Mouse (Mus musculus): ENCODE data around the gene Hist1h2bc. TPM values are rescaled to one million over a fixed set of nuclear protein-coding genes. Genes with fewer than 3 reads are reported as not detected.
A peak's percentile ranks its signal among the peaks of the same experiment; 100 is the strongest.
"Not testable (repeated sequence)": the region's sequence is repeated elsewhere in the genome, so short reads cannot be mapped to it uniquely, and the experiment has no call there.

Hist1h2bc gene
- polyA plus RNA-seq, 1 experiment from 2014 or later: 27.2 TPM

DNA sequence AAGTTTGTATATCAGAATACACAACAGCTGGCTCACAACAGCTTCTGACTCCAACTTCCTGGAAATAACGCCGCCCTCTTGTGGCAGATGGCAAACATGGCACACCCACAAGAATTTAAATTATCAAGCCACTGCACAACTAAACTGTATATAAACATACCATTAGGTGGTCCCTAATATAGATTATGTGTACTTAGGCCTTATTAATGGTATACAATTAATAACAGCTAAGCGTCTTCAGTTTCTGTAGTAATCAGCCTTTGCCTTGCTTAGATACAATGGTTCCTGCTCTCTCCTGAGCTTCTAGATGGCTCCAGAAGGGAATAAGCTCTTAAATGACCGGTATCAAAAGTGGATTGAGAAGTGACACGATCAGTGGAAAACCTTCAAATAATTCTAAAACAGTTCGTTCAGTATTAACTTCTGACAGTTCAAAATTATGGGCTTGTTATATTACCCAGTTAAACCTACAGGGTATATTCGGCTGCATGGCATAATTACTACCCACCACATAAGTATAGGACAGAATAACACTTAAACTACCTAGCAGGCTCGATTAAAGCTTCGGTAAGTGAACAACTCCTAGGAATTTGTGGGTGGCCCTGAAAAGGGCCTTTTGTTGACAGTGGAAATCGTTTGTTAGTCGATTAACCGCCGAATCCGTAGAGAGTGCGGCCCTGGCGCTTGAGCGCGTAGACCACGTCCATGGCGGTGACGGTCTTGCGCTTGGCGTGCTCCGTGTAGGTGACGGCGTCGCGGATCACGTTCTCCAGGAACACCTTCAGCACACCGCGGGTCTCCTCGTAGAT lies 13.7 kb downstream of the Hist1h2bc start:
- peak overlapping the region; percentile 86 for H3K27ac ChIP-seq (ENCODE audit: low read length)
- WGBS: under 1% methylated on average over 22 of the region's 32 CpGs

DNA sequence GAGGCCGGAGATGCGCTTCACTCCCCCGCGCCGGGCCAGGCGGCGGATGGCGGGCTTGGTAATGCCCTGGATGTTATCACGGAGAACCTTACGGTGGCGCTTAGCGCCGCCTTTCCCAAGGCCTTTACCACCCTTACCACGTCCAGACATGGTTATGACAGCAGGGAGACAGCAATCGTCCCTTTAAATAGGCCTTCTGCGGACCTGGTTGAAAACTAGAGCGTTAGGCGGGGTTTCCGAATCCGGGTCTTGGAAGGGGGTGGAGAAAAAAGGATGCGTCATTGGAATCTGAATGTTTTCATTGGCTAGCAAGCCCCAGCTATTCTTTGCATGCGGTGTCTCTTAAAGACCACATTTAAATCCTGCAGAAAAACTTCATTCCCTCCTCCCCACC lies 14.3 kb downstream of the Hist1h2bc start, which contains the start of gene Hist1h4c:
Hist1h4c (minus strand) TSS at position 155 of the 394 bp plus-strand sequence.
- WGBS: under 1% methylated on average over 20 of the region's 22 CpGs
- peak within 1 kb of the TSS; percentile 65 for H3K4me2 ChIP-seq (ENCODE audit: low read length)

More for the DNA sequence above, 13.7 kb downstream of the Hist1h2bc start:
- ATAC-seq: peak; percentile 51
- peak overlapping the region; percentile 49 for H3K9ac ChIP-seq (replicated peaks; ENCODE audit: low read depth, low read length)
- H3K36me3 ChIP-seq (ENCODE audit: control insufficient read depth, insufficient read depth): no peaks in the 10 kb centered on the region
- H3K4me1 ChIP-seq (replicated peaks; ENCODE audit: control insufficient read depth, insufficient read depth, low read length): peaks cover 4% of the 10 kb centered on the region
- no peaks in the 10 kb centered on the region for H3K27me3 ChIP-seq (replicated peaks; ENCODE audit: control insufficient read depth, insufficient read depth, low read length)
- H3K4me2 ChIP-seq (ENCODE audit: low read length): peak overlapping the region; percentile 65
- no peaks in the 10 kb centered on the region for H3K9me3 ChIP-seq (ENCODE audit: control insufficient read depth, low read length)
- peak overlapping the region; percentile 46 for H3K4me3 ChIP-seq (replicated peaks; ENCODE audit: low read length)

DNA sequence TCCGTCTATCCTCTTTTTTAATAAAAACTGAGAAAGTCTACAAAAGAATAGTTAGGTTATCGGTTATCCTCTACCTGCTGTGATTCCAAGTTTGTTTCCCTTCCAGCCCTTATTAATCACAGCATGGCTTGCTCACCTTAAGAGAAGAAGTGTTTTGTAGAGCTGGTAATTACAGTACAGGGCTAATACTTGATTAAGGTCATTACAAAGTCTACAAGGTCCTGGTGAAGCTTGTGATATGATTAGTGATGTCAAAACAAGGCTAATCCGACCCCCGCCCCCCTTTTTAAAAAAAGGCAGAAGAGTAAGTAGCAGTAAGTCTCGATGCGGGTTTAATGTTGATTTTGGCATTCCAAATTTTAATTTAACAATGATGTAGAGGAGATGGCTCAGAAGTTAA lies 15.0 kb downstream of the Hist1h2bc start:
- ATAC-seq: no peak
- no peak overlapping the region for H3K4me3 ChIP-seq (replicated peaks; ENCODE audit: low read length)
- peak overlapping the region; percentile 52 for H3K4me2 ChIP-seq (ENCODE audit: low read length)
- H3K36me3 ChIP-seq (ENCODE audit: control insufficient read depth, insufficient read depth): no peaks in the 10 kb centered on the region
- WGBS: 46% methylated on average over 6 of the region's 6 CpGs
- no peaks in the 10 kb centered on the region for H3K27me3 ChIP-seq (replicated peaks; ENCODE audit: control insufficient read depth, insufficient read depth, low read length)
- H3K27ac ChIP-seq (ENCODE audit: low read length): peak overlapping the region; percentile 62
- H3K9me3 ChIP-seq (ENCODE audit: control insufficient read depth, low read length): no peaks in the 10 kb centered on the region
- no peak overlapping the region for H3K9ac ChIP-seq (replicated peaks; ENCODE audit: low read depth, low read length)
- H3K4me1 ChIP-seq (replicated peaks; ENCODE audit: control insufficient read depth, insufficient read depth, low read length): peaks cover 4% of the 10 kb centered on the region

More for the DNA sequence above, 14.3 kb downstream of the Hist1h2bc start, which contains the start of gene Hist1h4c:
- H3K27ac ChIP-seq (ENCODE audit: low read length): peak within 1 kb of the TSS; percentile 86
- H3K4me1 ChIP-seq (replicated peaks; ENCODE audit: control insufficient read depth, insufficient read depth, low read length): peaks cover 4% of the 10 kb centered on the region
- no peaks in the 10 kb centered on the region for H3K9me3 ChIP-seq (ENCODE audit: control insufficient read depth, low read length)
- H3K27me3 ChIP-seq (replicated peaks; ENCODE audit: control insufficient read depth, insufficient read depth, low read length): no peaks in the 10 kb centered on the region
- peak; percentile 96 for ATAC-seq
- peak within 1 kb of the TSS; percentile 46 for H3K4me3 ChIP-seq (replicated peaks; ENCODE audit: low read length)
- H3K36me3 ChIP-seq (ENCODE audit: control insufficient read depth, insufficient read depth): no peaks in the 10 kb centered on the region
- H3K9ac ChIP-seq (replicated peaks; ENCODE audit: low read depth, low read length): peak within 1 kb of the TSS; percentile 49

DNA sequence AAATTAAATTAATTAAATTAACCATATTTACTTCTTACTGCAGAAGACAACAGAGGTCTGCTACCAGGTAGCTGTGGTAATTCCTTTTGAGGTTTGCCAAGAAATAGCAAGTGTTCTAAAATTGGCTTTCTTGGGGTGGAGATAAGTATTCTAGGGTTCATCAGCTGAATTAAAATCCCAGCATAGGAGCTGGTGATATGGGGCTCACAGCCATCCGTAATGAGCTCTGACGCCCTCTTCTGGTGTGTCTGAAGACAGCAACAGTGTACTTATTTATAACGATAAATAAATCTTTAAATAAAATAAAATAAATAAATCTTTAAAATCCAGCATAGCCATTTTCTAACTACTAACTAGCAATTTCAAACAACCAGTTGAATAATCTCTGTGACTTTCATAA lies 15.8 kb downstream of the Hist1h2bc start:
- 65% methylated on average over 3 of the region's 3 CpGs for WGBS
- no peak overlapping the region for H3K4me2 ChIP-seq (ENCODE audit: low read length)
- no peak overlapping the region for H3K9ac ChIP-seq (replicated peaks; ENCODE audit: low read depth, low read length)
- H3K36me3 ChIP-seq (ENCODE audit: control insufficient read depth, insufficient read depth): no peaks in the 10 kb centered on the region
- no peak for ATAC-seq
- H3K4me3 ChIP-seq (replicated peaks; ENCODE audit: low read length): no peak overlapping the region
- H3K27me3 ChIP-seq (replicated peaks; ENCODE audit: control insufficient read depth, insufficient read depth, low read length): no peaks in the 10 kb centered on the region
- H3K27ac ChIP-seq (ENCODE audit: low read length): no peak overlapping the region
- H3K9me3 ChIP-seq (ENCODE audit: control insufficient read depth, low read length): no peaks in the 10 kb centered on the region
- peaks cover 4% of the 10 kb centered on the region for H3K4me1 ChIP-seq (replicated peaks; ENCODE audit: control insufficient read depth, insufficient read depth, low read length)

DNA sequence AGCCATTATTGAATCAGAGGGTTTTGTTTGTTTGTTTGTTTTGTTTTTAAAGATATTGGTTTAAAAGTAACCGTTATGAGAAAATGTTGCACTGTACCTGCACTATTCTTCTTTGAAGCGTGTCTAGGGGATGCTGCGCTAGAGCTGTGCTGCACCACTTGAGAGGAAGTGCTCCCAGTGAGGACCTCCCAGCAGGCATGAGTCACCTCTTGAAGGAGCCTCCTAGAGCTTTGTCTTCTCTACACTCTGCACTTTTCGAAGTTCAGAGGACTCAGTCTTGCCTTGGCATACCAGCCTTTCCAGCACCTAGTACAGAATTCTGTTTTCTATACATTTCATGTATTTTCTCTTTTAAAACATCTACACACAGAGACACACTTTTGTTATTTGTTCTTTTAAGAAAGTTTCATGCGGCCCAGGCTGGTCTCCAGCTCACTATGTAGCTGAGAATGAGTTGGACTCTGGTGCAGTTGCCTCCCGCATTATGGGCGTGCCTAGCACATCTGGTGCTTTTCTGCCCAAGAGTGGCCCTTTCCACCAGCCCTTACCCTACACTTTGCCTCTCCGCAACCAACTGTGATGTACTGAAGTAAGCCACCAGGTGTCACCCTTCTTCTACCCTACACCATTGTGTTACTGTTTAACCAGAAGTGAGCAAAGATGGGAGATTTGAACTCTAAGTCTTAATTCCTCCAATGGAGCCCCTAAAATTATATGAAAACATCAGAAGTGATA lies 17.0 kb downstream of the Hist1h2bc start:
- 30% methylated on average over 8 of the region's 8 CpGs for WGBS
- Histone ChIP-seq H3K4me1 (replicated peaks; ENCODE audit: control insufficient read depth, insufficient read depth, low read length) (peaks cover 4% of the 10 kb centered on the region), H3K4me3 (replicated peaks; ENCODE audit: low read length) (no peak overlapping the region), H3K9me3 (ENCODE audit: control insufficient read depth, low read length) (no peaks in the 10 kb centered on the region), H3K4me2 (ENCODE audit: low read length) (no peak overlapping the region), H3K27ac (ENCODE audit: low read length) (no peak overlapping the region), H3K36me3 (ENCODE audit: control insufficient read depth, insufficient read depth) (no peaks in the 10 kb centered on the region), H3K27me3 (replicated peaks; ENCODE audit: control insufficient read depth, insufficient read depth, low read length) (no peaks in the 10 kb centered on the region), H3K9ac (replicated peaks; ENCODE audit: low read depth, low read length) (no peak overlapping the region)
- peak; percentile 30; the same call in 1 of the 2 replicates for ATAC-seq

DNA sequence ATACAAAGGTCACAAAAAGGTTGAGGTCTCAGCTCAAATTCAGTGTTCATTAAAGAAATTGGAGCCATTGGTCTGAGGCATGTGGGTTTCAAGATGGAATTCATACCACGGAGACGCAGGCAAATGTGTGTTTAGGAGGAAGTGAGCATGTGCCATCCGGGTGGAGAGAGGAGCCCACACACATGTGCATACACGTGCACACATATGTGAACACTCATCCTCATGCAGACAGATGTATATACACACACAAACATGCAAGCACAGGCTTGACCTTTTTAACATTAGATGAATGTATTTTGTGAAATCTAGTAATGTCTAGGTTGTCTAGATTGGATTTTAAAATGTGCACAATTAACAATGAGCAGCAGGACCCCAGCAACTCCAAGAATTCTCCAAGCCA lies 18.2 kb downstream of the Hist1h2bc start:
- no peak overlapping the region for H3K27ac ChIP-seq (ENCODE audit: low read length)
- peaks cover 4% of the 10 kb centered on the region for H3K4me1 ChIP-seq (replicated peaks; ENCODE audit: control insufficient read depth, insufficient read depth, low read length)
- 84% methylated on average over 4 of the region's 4 CpGs for WGBS
- H3K9me3 ChIP-seq (ENCODE audit: control insufficient read depth, low read length): no peaks in the 10 kb centered on the region
- H3K36me3 ChIP-seq (ENCODE audit: control insufficient read depth, insufficient read depth): no peaks in the 10 kb centered on the region
- H3K9ac ChIP-seq (replicated peaks; ENCODE audit: low read depth, low read length): no peak overlapping the region
- no peak overlapping the region for H3K4me2 ChIP-seq (ENCODE audit: low read length)
- H3K4me3 ChIP-seq (replicated peaks; ENCODE audit: low read length): no peak overlapping the region
- no peak for ATAC-seq
- H3K27me3 ChIP-seq (replicated peaks; ENCODE audit: control insufficient read depth, insufficient read depth, low read length): no peaks in the 10 kb centered on the region

DNA sequence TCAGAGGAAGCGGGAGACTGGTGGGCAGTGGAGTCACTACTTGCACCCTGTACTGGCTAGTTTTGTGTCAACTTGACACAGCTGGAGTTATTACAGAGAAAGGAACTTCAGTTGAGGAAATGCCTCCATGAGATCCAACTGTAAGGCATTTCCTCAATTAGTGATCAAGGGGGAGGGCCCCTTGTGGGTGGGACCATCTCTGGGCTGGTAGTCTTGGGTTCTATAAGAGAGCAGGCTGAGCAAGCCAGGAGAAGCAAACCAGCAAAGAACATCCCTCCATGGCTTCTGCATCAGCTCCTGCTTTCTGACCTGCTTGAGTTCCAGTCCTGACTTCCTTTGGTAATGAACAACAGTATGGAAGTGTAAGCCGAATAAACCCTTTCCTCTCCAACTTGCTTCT lies 18.8 kb downstream of the Hist1h2bc start:
- H3K9ac ChIP-seq (replicated peaks; ENCODE audit: low read depth, low read length); H3K27ac ChIP-seq (ENCODE audit: low read length); H3K4me1 ChIP-seq (replicated peaks; ENCODE audit: control insufficient read depth, insufficient read depth, low read length); H3K27me3 ChIP-seq (replicated peaks; ENCODE audit: control insufficient read depth, insufficient read depth, low read length); ATAC-seq; H3K36me3 ChIP-seq (ENCODE audit: control insufficient read depth, insufficient read depth); H3K9me3 ChIP-seq (ENCODE audit: control insufficient read depth, low read length); H3K4me3 ChIP-seq (replicated peaks; ENCODE audit: low read length); H3K4me2 ChIP-seq (ENCODE audit: low read length): not testable (repeated sequence)
- 86% methylated on average over 2 of the region's 2 CpGs for WGBS

DNA sequence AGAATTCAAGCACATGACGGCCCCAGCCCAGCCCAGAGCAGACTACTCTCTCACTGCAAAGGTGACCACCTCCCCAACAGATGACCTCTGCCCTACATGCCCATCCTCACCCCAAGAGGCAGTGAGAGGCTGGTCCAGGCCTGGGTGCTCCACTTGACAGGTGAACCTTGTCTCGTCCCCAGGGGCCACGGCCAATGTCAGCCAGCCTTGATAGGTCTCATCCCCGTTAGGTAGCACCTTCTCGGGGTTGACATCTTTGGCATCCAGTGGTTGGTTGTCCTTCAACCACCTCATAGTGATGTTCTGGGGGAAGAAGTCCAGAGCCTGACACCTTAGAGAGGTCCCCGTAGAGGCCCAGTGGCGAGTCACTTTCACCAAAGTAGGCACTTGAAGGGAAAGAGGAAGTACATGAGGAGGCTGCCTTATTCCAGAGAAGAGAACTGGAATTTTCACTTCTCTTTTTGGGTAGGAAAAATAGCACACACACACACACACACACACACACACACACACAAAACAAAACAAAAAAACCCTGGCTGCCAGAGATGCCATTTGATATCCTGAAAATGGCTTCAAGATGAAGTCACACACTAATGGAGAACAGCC lies 21.9 kb downstream of the Hist1h2bc start:
- Histone ChIP-seq H3K9me3 (ENCODE audit: control insufficient read depth, low read length) (no peaks in the 10 kb centered on the region), H3K27ac (ENCODE audit: low read length) (no peak overlapping the region), H3K27me3 (replicated peaks; ENCODE audit: control insufficient read depth, insufficient read depth, low read length) (no peaks in the 10 kb centered on the region), H3K4me1 (replicated peaks; ENCODE audit: control insufficient read depth, insufficient read depth, low read length) (peaks cover 12% of the 10 kb centered on the region), H3K4me2 (ENCODE audit: low read length) (no peak overlapping the region), H3K4me3 (replicated peaks; ENCODE audit: low read length) (no peak overlapping the region), H3K9ac (replicated peaks; ENCODE audit: low read depth, low read length) (no peak overlapping the region), H3K36me3 (ENCODE audit: control insufficient read depth, insufficient read depth) (no peaks in the 10 kb centered on the region)
- 97% methylated on average over 7 of the region's 7 CpGs for WGBS
- ATAC-seq: no peak

DNA sequence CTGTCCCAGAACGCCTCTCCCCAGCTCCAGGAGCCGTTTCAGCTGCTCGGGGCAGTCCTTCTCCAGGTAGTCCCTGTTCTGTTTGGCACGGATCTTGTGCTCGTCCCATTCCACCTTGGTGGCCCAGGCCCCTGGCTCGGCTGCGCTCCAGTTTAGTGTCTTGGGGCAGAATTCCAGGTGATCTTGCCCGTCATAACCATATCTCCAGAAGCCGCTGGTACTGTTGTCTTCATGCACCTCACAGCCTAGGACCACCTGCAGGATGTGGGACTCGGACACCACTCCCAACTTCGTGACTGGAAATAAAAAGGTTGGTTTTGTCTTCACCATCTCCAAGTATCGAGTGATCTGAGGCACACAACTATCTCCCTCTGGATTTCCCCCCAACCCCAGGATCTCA lies 22.8 kb downstream of the Hist1h2bc start:
- no peaks in the 10 kb centered on the region for H3K36me3 ChIP-seq (ENCODE audit: control insufficient read depth, insufficient read depth)
- no peak overlapping the region for H3K27ac ChIP-seq (ENCODE audit: low read length)
- H3K9ac ChIP-seq (replicated peaks; ENCODE audit: low read depth, low read length): no peak overlapping the region
- H3K4me3 ChIP-seq (replicated peaks; ENCODE audit: low read length): no peak overlapping the region
- no peaks in the 10 kb centered on the region; the same call in 1 of the 2 replicates for H3K27me3 ChIP-seq (replicated peaks; ENCODE audit: control insufficient read depth, insufficient read depth, low read length)
- ATAC-seq: no peak
- H3K4me2 ChIP-seq (ENCODE audit: low read length): no peak overlapping the region
- no peaks in the 10 kb centered on the region for H3K9me3 ChIP-seq (ENCODE audit: control insufficient read depth, low read length)
- H3K4me1 ChIP-seq (replicated peaks; ENCODE audit: control insufficient read depth, insufficient read depth, low read length): peaks cover 12% of the 10 kb centered on the region
- WGBS: 91% methylated on average over 12 of the region's 12 CpGs
